Mouse (Mus musculus) liver, embryonic 12.5 days (tissue): ENCODE data around the gene Ccdc9b. TPM values are rescaled to one million over a fixed set of nuclear protein-coding genes. Genes with fewer than 3 reads are reported as not detected.

ENCODE experiments used
- polyA plus RNA-seq: library from polyadenylated mRNA; unstranded; fragments of >200 nt; fragmentation: Nextera tagmentation; extraction: Ambion mirVana; gene quantifications from 2 replicates; pipeline ENCODE4 v1.2.1, GENCODE M21; 2016

Ccdc9b gene
- polyA plus RNA-seq, 1 experiment from 2014 or later = 0.39 TPM

Other genes starting within 250 kb of the Ccdc9b start
- 0.62 and 0.83 TPM in 2 replicates for gene Bmf, start 213.0 kb downstream of the Ccdc9b start, polyA plus RNA-seq
- 70.9 and 72.5 TPM in 2 replicates for gene Bub1b, start 164.4 kb downstream of the Ccdc9b start, polyA plus RNA-seq
- 1.4 and 1.9 TPM in 2 replicates for gene Pak6, start 99.4 kb downstream of the Ccdc9b start, polyA plus RNA-seq
- 0.07 TPM in 1 of 2 replicates, not detected in the other for gene Ankrd63, start 58.7 kb downstream of the Ccdc9b start, polyA plus RNA-seq
- gene Plcb2, start 34.2 kb downstream of the Ccdc9b start, polyA plus RNA-seq = 2.5 and 2.6 TPM in 2 replicates
- 23.1 TPM in 2 replicates for gene Inafm2, start 16.9 kb downstream of the Ccdc9b start, polyA plus RNA-seq
- not detected in 2 replicates for gene Phgr1, start 10.1 kb upstream of the Ccdc9b start, polyA plus RNA-seq
- 0.35 and 0.37 TPM in 2 replicates for gene Disp2, start 17.1 kb upstream of the Ccdc9b start, polyA plus RNA-seq
- gene Knstrn, start 51.3 kb upstream of the Ccdc9b start, polyA plus RNA-seq = 92.8 and 95.2 TPM in 2 replicates
- 27.9 and 30.8 TPM in 2 replicates for gene Ivd, start 99.3 kb upstream of the Ccdc9b start, polyA plus RNA-seq
- 5.1 and 5.6 TPM in 2 replicates for gene Bahd1, start 137.7 kb upstream of the Ccdc9b start, polyA plus RNA-seq
- 8.8 and 9.5 TPM in 2 replicates for gene Chst14, start 163.8 kb upstream of the Ccdc9b start, polyA plus RNA-seq